Mouse (Mus musculus) limb, embryonic 10.5 days (tissue): ENCODE measurements around the gene Ccdc71. TPM values are rescaled to one million over a fixed set of nuclear protein-coding genes. Genes with fewer than 3 reads are reported as not detected.

Experiments used
- DNase-seq: peaks from one replicate; pipeline ENCODE4 v3.0.0-alpha.2; 2017; ENCODE audit warnings: low spot score
- H3K27ac ChIP-seq: fragments of 300-500 bp; sonication (generic); 2 replicates; pipeline ENCODE4 v1.5.1; 2016; ENCODE audit warnings: mild to moderate bottlenecking
- H3K27me3 ChIP-seq: fragments of 300-500 bp; sonication (generic); 2 replicates; pipeline ENCODE4 v1.6.1; 2016; ENCODE audit warnings: low read depth, mild to moderate bottlenecking; ENCODE audit not compliant: poor library complexity, severe bottlenecking
- H3K36me3 ChIP-seq: fragments of 300-500 bp; sonication (generic); 2 replicates; pipeline ENCODE4 v1.6.1; 2016; ENCODE audit warnings: mild to moderate bottlenecking, moderate library complexity
- H3K4me1 ChIP-seq: fragments of 300-500 bp; sonication (generic); 2 replicates; pipeline ENCODE4 v1.6.1; 2016
- H3K4me3 ChIP-seq: fragments of 300-500 bp; sonication (generic); 2 replicates; pipeline ENCODE4 v1.5.1; 2016; ENCODE audit warnings: mild to moderate bottlenecking, moderate library complexity
- H3K9me3 ChIP-seq: fragments of 300-500 bp; sonication (generic); replicated peaks from 2 replicates; pipeline ENCODE4 v1.6.1; 2016; ENCODE audit warnings: mild to moderate bottlenecking
- WGBS: fragments of 180-500 bp; shearing (Covaris S2); methylation state at CpG from one replicate; pipeline ENCODE4 v1.1.7; 2016; 5-methylcytosine and 5-hydroxymethylcytosine counted together
- polyA plus RNA-seq: library from polyadenylated mRNA; unstranded; fragments of >200 nt; fragmentation: Nextera tagmentation; extraction: Ambion mirVana; gene quantifications from 2 replicates; pipeline ENCODE4 v1.2.1, GENCODE M21; 2016

Ccdc71 gene
- polyA plus RNA-seq, 1 experiment from 2014 or later, result 65.8 TPM

DNA sequence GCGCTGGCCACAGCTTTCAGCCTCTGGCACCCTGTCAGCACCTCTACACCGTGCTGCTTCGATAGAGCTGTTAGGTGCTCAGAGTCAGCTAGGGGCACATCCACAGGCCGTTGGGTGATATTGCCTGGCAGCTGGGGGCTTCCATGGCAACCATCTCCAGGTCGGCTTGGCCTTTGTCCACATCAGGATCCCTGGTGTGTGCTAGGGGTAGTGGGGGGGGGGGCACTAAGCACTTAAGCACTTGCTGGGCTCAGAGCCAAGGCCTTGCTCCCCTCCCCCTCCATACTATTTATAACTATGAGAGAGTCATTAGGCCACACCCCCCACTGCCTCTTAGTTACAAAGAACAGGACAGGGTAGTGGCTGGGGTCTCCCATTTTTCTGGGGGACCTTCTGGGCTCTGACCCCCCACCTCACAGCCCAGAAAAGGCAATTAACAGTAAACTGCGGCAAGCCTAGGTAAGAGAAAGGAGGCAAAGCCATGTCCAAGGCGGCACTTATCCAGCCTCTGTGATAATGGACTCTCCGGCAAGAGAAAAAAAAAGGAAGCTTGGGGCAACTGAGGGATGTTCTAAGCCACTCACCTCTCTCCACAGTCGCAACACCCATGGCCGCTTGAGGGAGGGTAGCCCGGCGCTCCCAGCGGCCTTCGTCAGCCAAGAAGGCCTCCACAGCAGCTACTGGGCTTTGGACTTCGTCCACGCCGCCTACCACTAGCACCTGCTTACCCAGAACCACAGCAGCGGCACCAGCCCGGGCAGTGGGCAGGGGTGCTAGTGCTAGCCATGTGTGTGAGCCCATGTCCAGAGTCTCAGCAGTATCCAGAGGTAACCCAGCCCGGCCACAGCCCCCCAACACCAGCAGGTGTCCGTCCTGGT is 9.8 kb upstream of the Ccdc71 start:
- Histone ChIP-seq H3K4me1 (peaks cover 44% of the 10 kb centered on the region), H3K4me3 (peak overlapping the region; percentile 18; the same call in 1 of the 2 replicates), H3K27ac (peak overlapping the region; percentile 68), H3K9me3 (no peaks in the 10 kb centered on the region), H3K36me3 (peaks cover 8% of the 10 kb centered on the region; the same call in 1 of the 2 replicates), H3K27me3 (peaks cover 13% of the 10 kb centered on the region)
- WGBS, result 76% methylated on average over 21 of the region's 21 CpGs
- DNase-seq, result no peak

DNA sequence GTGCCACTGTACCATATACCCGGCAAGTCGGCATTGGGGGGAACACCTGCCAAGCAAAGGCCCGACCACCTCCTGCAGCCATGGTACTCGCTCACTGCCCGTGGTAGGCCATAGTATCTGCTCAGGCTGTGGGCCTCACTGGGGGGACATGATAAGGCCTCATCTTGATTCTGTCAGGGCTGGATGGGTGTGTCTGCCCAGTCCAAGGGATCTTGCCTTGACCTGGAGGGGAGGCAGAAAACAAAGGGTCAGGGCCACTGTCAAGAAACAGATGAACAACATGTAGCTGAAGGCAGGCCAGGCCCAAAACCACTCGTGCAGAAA is 9.2 kb upstream of the Ccdc71 start:
- WGBS, result 94% methylated on average over 6 of the region's 6 CpGs
- H3K27ac ChIP-seq, result 0 out of 2 replicates have a peak overlapping the region, but pooled peaks have one; percentile 68
- peak overlapping the region; percentile 18; the same call in 1 of the 2 replicates for H3K4me3 ChIP-seq
- no peak for DNase-seq
- H3K36me3 ChIP-seq, result peaks cover 8% of the 10 kb centered on the region; the same call in 1 of the 2 replicates
- H3K27me3 ChIP-seq, result peaks cover 13% of the 10 kb centered on the region
- H3K9me3 ChIP-seq, result no peaks in the 10 kb centered on the region
- peaks cover 44% of the 10 kb centered on the region for H3K4me1 ChIP-seq

GRCm38 (mm10) chr9:108451519-108452160 is 8.7 kb upstream of the Ccdc71 start:
- Histone ChIP-seq H3K27me3 (peaks cover 13% of the 10 kb centered on the region), H3K36me3 (peaks cover 8% of the 10 kb centered on the region; the same call in 1 of the 2 replicates), H3K9me3 (no peaks in the 10 kb centered on the region), H3K4me1 (peaks cover 44% of the 10 kb centered on the region), H3K27ac (peak overlapping the region; percentile 84), H3K4me3 (peak overlapping the region; percentile 71)
- WGBS, result 49% methylated on average over 6 of the region's 6 CpGs
- DNase-seq, result no peak

DNA sequence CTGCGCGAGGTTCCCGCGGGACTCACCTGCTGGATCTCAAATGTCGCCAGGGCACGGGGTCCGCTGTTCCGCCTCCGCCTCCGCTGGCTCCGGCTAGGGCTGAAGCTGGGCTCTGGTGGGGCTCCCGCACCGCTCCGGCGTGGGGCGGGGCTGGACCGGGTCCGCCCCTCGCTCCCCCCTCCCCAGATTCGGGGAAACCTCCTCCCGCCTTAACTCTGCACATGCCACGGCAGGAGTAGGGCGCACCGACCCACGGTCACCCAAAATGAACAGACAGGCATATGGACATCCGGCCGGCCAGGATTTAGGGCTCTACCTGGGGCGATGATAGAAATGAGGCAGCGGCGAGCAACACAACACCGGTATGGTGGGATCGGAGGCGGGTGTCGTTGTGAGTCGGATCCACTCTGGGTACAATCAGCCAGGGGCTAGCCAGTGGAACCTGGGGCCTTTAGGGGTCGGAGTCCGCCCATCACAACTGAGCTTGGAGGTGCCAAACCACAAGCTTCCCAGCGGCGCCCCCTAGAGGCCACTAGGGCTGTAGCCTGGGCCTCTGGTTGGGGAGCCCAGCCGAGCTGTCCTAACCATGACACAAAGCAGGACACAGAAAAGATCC is 7.9 kb upstream of the Ccdc71 start:
- peaks cover 44% of the 10 kb centered on the region for H3K4me1 ChIP-seq
- WGBS, result under 1% methylated on average over 40 of the region's 40 CpGs
- peaks cover 13% of the 10 kb centered on the region for H3K27me3 ChIP-seq
- peak; percentile 97 for DNase-seq
- no peaks in the 10 kb centered on the region for H3K9me3 ChIP-seq
- peak overlapping the region; percentile 84 for H3K27ac ChIP-seq
- peak overlapping the region; percentile 71 for H3K4me3 ChIP-seq
- peaks cover 8% of the 10 kb centered on the region; the same call in 1 of the 2 replicates for H3K36me3 ChIP-seq

GRCm38 (mm10) chr9:108452911-108453310 is 7.4 kb upstream of the Ccdc71 start:
- DNase-seq, result no peak
- 56% methylated on average over 6 of the region's 6 CpGs for WGBS
- Histone ChIP-seq H3K36me3 (peaks cover 5% of the 10 kb centered on the region; the same call in 1 of the 2 replicates), H3K27ac (peak overlapping the region; percentile 84), H3K27me3 (peaks cover 13% of the 10 kb centered on the region), H3K4me1 (peaks cover 44% of the 10 kb centered on the region), H3K9me3 (no peaks in the 10 kb centered on the region), H3K4me3 (peak overlapping the region; percentile 71)

GRCm38 (mm10) chr9:108453458-108453857 is 6.9 kb upstream of the Ccdc71 start:
- WGBS, result 85% methylated on average over 4 of the region's 4 CpGs
- H3K9me3 ChIP-seq, result no peaks in the 10 kb centered on the region
- H3K27me3 ChIP-seq, result peaks cover 13% of the 10 kb centered on the region
- no peak overlapping the region for H3K27ac ChIP-seq
- H3K4me3 ChIP-seq, result no peak overlapping the region
- no peak for DNase-seq
- peaks cover 44% of the 10 kb centered on the region for H3K4me1 ChIP-seq
- H3K36me3 ChIP-seq, result no peaks in the 10 kb centered on the region

DNA sequence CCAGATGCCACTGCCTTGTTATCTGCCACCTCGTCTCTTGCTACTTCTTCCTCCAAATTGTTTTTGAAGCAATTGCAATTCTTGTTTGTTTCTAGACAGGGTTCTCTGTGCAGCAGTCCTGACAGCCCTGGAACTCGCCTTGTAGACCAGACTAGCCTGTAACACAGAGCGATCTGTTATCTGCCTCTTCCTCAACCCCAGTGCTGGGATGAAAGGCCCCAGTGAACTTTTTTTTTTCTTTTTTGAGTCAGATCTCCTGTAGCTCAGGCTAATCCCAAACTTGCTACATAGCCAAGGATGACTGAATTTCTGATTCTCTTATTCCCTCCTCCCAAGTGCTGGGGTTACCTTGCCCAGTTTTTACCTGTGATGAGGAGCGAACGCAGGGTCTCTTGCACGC is 5.9 kb upstream of the Ccdc71 start:
- H3K36me3 ChIP-seq, result no peaks in the 10 kb centered on the region
- WGBS, result 87% methylated on average over 6 of the region's 6 CpGs
- H3K27ac ChIP-seq, result no peak overlapping the region
- no peaks in the 10 kb centered on the region for H3K9me3 ChIP-seq
- peaks cover 13% of the 10 kb centered on the region for H3K27me3 ChIP-seq
- no peak for DNase-seq
- H3K4me1 ChIP-seq, result peaks cover 38% of the 10 kb centered on the region
- H3K4me3 ChIP-seq, result no peak overlapping the region

- H3K4me3 ChIP-seq, result no peak overlapping the region
- WGBS, result 79% methylated on average over 12 of the region's 12 CpGs
- H3K9me3 ChIP-seq, result no peaks in the 10 kb centered on the region
Observed at GRCm38 (mm10) chr9:108455747-108456571, 4.4 kb upstream of the Ccdc71 start.

GRCm38 (mm10) chr9:108456953-108457352 is 3.4 kb upstream of the Ccdc71 start:
- no peak overlapping the region for H3K4me3 ChIP-seq
- peaks cover 3% of the 10 kb centered on the region for H3K36me3 ChIP-seq
- DNase-seq, result no peak
- no peak overlapping the region for H3K27ac ChIP-seq
- H3K9me3 ChIP-seq, result no peaks in the 10 kb centered on the region
- 89% methylated on average over 10 of the region's 10 CpGs for WGBS
- H3K27me3 ChIP-seq, result 0 out of 2 replicates have a peak, but pooled peaks cover under 1% of the 10 kb centered on the region
- peaks cover 22% of the 10 kb centered on the region for H3K4me1 ChIP-seq

More at GRCm38 (mm10) chr9:108455747-108456571, 4.4 kb upstream of the Ccdc71 start:
- no peak for DNase-seq
- Histone ChIP-seq H3K27ac (no peak overlapping the region), H3K27me3 (peaks cover 11% of the 10 kb centered on the region), H3K36me3 (no peaks in the 10 kb centered on the region), H3K4me1 (peaks cover 23% of the 10 kb centered on the region)

DNA sequence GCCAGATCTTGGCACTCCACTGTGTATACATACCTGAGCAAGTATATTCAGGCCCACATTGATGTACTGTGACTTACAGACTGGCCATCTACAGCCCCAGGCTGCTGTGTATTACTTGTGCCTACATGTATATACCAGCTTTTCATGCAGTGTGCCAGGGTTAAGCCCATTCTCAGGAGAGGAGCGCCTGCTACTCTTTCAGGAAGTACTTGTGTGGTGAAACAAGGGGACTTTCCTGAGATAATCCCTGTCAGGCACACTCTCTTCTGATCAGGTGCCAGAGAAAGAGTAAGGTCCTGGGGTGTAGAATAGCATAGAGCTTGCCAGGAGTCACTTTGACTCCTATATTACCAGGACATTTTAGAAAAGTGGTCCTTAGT is 398 bp upstream of the Ccdc71 start:
- peaks cover 33% of the 10 kb centered on the region for H3K36me3 ChIP-seq
- peaks cover 9% of the 10 kb centered on the region for H3K4me1 ChIP-seq
- H3K27me3 ChIP-seq, result no peaks in the 10 kb centered on the region
- H3K4me3 ChIP-seq, result peak overlapping the region; percentile 73
- WGBS, result 95% methylated on average over 1 of the region's 1 CpGs
- H3K9me3 ChIP-seq, result no peaks in the 10 kb centered on the region
- peak overlapping the region; percentile 89 for H3K27ac ChIP-seq
- DNase-seq, result no peak

DNA sequence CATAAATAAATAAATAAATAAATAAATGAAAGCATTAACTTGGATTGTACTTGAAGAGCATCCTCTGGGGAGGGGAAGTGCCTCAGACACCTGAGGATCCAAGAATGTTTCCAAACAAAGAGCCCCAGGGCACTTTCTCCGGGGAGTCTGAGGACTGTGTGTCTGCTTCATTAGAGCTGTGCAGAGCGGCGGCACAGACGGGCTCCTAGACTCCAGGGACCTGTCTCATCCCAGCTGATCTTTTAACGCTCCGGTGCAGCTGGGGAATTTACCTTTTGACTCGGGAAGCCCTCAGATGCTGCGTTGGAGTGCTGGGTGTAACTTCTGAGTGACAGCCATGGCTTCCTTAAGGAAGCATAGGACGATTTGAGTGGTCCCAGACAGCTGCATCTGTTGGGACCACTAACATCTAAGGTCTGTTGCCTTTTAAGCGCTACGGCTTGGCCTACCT is 879 bp downstream of the Ccdc71 start, which contains the start of gene Klhdc8b:
Gene Klhdc8b, minus strand, starts transcription at position 401 of the 451 bp plus-strand sequence.
- Histone ChIP-seq H3K36me3 (peaks cover 45% of the 10 kb centered on the region), H3K4me1 (peaks cover 9% of the 10 kb centered on the region), H3K27ac (peak within 1 kb of the TSS; percentile 89), H3K4me3 (peak within 1 kb of the TSS; percentile 73), H3K9me3 (no peaks in the 10 kb centered on the region), H3K27me3 (no peaks in the 10 kb centered on the region)
- peak; percentile 49 for DNase-seq
- 28% methylated on average over 11 of the region's 11 CpGs for WGBS

DNA sequence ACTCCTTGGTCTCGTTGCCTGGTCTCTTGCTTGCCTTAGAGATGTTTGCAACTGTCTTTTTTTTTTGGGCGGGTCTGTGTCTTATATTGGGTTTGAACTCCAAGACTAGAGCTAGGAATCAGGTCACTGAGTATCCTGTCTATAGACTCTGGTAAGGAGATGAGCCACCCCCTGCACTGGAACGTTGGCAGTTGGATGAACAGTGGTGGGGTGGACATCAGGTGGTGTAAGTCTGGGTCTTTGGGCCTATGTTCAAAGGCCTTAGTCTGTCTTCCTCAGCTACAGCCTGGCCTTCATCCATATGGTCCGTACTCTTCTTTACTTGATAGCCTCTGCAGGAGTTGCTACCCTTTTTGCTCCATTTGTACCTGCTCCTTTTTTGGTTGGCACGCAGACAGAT is 1.3 kb downstream of the Ccdc71 start:
- peaks cover 9% of the 10 kb centered on the region for H3K4me1 ChIP-seq
- 92% methylated on average over 5 of the region's 5 CpGs for WGBS
- peak overlapping the region; percentile 73 for H3K4me3 ChIP-seq
- H3K27me3 ChIP-seq, result no peaks in the 10 kb centered on the region
- no peak for DNase-seq
- no peak overlapping the region for H3K27ac ChIP-seq
- H3K36me3 ChIP-seq, result peaks cover 50% of the 10 kb centered on the region
- H3K9me3 ChIP-seq, result no peaks in the 10 kb centered on the region
